Comparison of ENCODE assay signal across 15 mouse cellular contexts in genomic region chr5:91732002-91732401, GRCm38 (mm10).
"Had no signal": no experiment of that assay in that cellular context is flagged by ENCODE, and none has a peak within 500 bp of the region (broad histone marks: within the 10 kb centered on the region; RNA-seq: fewer than 3 reads in every experiment).

No protein-coding gene starts in this region.

- H3K4me3 ChIP-seq: neural tube, embryonic 15.5 days; stomach, embryonic 15.5 days had no signal

- H3K9ac ChIP-seq: neural tube, embryonic 15.5 days; stomach, embryonic 15.5 days had no signal

- H3K9me3 ChIP-seq: neural tube, embryonic 15.5 days; stomach, embryonic 15.5 days had no signal

- DNase-seq: retina, postnatal 1 day; right cerebral cortex, adult 18-20 months; right cerebral cortex, postnatal 14 days; right cerebral cortex, postnatal 25 days; right cerebral cortex, postnatal 4 days; spleen, adult 18-20 months; thymus, adult 18-20 months; thymus, adult 2 months; thymus, postnatal 14 days; thymus, postnatal 25 days; thymus, postnatal 36 days; thymus, postnatal 4 days had no signal

- H3K36me3 ChIP-seq: neural tube, embryonic 15.5 days; stomach, embryonic 15.5 days had no signal

- H3K27ac ChIP-seq: neural tube, embryonic 15.5 days; stomach, embryonic 15.5 days; stomach, postnatal 0 days had no signal

- H3K27me3 ChIP-seq: neural tube, embryonic 15.5 days; stomach, embryonic 15.5 days had no signal

- H3K4me2 ChIP-seq: neural tube, embryonic 15.5 days; stomach, embryonic 15.5 days had no signal

- H3K4me1 ChIP-seq: neural tube, embryonic 15.5 days; stomach, embryonic 15.5 days had no signal
